Mouse (Mus musculus) liver, adult 2 months (tissue): ENCODE data around the gene Fam168b.

Experiments used
- CTCF ChIP-seq: fragments of 200-500 bp; IDR thresholded peaks from 2 replicates; pipeline ENCODE4 v1.5.1; 2011; ENCODE audit warnings: low read depth, low read length, control low read depth
- POLR2A ChIP-seq: fragments of 200-500 bp; IDR thresholded peaks from 2 replicates; pipeline ENCODE4 v1.6.1; 2011; ENCODE audit warnings: low read length, control low read depth; ENCODE audit not compliant: insufficient read depth; ENCODE audit errors: extremely low read depth

DNA sequence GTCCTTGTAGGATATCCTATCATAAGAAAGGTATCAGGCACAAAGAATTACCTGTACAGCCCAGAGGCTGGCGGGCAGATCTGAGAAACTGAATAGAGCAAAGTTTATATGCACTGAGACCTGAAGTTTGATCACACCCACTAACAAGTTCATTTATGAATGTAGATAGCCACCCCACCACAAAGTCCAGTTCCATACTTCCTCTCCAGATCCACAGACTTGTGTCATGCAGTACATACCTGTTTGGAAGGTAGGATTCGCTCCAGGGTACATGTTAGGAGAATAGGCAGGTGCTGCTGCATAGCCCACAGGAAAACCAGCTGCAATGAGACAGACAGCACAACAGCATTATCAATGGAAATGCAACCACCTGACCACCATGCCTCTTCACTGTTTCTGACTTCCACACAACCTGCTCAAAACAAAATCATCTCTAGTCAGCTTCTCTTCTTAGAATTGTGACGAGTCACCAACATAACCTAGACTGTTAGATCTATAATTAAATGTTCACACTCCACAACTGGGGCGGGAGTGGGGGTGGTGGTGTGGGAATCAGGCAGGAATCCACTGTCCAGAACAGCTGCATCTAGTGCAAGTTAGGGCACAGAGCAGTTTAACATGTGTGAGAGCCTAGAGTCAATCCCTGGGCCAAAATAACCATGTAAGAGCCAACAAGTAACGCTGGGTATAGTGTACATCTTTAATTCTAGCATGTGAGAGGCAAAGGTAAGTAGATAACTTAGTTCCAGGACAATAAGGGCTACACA, 14.2 kb downstream of the Fam168b start:
- no peak for TF ChIP-seq CTCF
- TF ChIP-seq POLR2A = no peak
